Mouse (Mus musculus): Measurements from ENCODE around the gene Slc2a6. TPM values are rescaled to one million over a fixed set of nuclear protein-coding genes. Genes with fewer than 3 reads are reported as not detected.

Slc2a6 gene
- polyA plus RNA-seq, 1 experiment from 2014 or later = 0.24 TPM

GRCm38 (mm10) chr2:26997993-26998392 is 29.8 kb downstream of the Slc2a6 start:
- no peak overlapping the region for H3K27ac ChIP-seq (replicated peaks in 1 of 2; ENCODE audit: control insufficient read depth in 1 of 2, insufficient read depth in 1 of 2, low read depth in 2 of 2, low read length in 2 of 2)
- no peaks in the 10 kb centered on the region for H3K27me3 ChIP-seq (ENCODE audit: control insufficient read depth, insufficient read depth, low read length)
- H3K4me1 ChIP-seq (ENCODE audit: control insufficient read depth in 2 of 2, insufficient read depth in 2 of 2, low read length in 2 of 2) = no peaks in the 10 kb centered on the region
- no peaks in the 10 kb centered on the region for H3K9me3 ChIP-seq (ENCODE audit: control insufficient read depth, low read length)
- H3K9ac ChIP-seq (ENCODE audit: low read length) = no peak overlapping the region
- H3K36me3 ChIP-seq (ENCODE audit: control insufficient read depth, insufficient read depth, low read length) = no peaks in the 10 kb centered on the region
- ATAC-seq (ENCODE audit: insufficient number of reproducible peaks, insufficient read depth, low FRiP score, low read depth) = no peak
- no peak overlapping the region for H3K4me3 ChIP-seq (ENCODE audit: control insufficient read depth in 1 of 2, insufficient read depth in 1 of 2, low read depth in 1 of 2, low read length in 2 of 2)
- WGBS = 84% methylated on average over 6 of the region's 7 CpGs
- H3K4me2 ChIP-seq (ENCODE audit: low read length) = no peak overlapping the region

GRCm38 (mm10) chr2:26997498-26997897 is 30.3 kb downstream of the Slc2a6 start:
- ATAC-seq (ENCODE audit: insufficient number of reproducible peaks, insufficient read depth, low FRiP score, low read depth) = no peak
- Histone ChIP-seq H3K27ac (replicated peaks in 1 of 2; ENCODE audit: control insufficient read depth in 1 of 2, insufficient read depth in 1 of 2, low read depth in 2 of 2, low read length in 2 of 2) (no peak overlapping the region), H3K27me3 (ENCODE audit: control insufficient read depth, insufficient read depth, low read length) (no peaks in the 10 kb centered on the region), H3K36me3 (ENCODE audit: control insufficient read depth, insufficient read depth, low read length) (no peaks in the 10 kb centered on the region), H3K9me3 (ENCODE audit: control insufficient read depth, low read length) (no peaks in the 10 kb centered on the region), H3K9ac (ENCODE audit: low read length) (no peak overlapping the region), H3K4me3 (ENCODE audit: control insufficient read depth in 1 of 2, insufficient read depth in 1 of 2, low read depth in 1 of 2, low read length in 2 of 2) (no peak overlapping the region), H3K4me2 (ENCODE audit: low read length) (no peak overlapping the region), H3K4me1 (ENCODE audit: control insufficient read depth in 2 of 2, insufficient read depth in 2 of 2, low read length in 2 of 2) (no peaks in the 10 kb centered on the region)
- WGBS = 85% methylated on average over 1 of the region's 1 CpGs

GRCm38 (mm10) chr2:26993936-26994335 is 33.9 kb downstream of the Slc2a6 start:
- no peak overlapping the region for H3K9ac ChIP-seq (ENCODE audit: low read length)
- no peaks in the 10 kb centered on the region for H3K36me3 ChIP-seq (ENCODE audit: control insufficient read depth, insufficient read depth, low read length)
- H3K4me2 ChIP-seq (ENCODE audit: low read length) = no peak overlapping the region
- no peak overlapping the region for H3K4me3 ChIP-seq (ENCODE audit: control insufficient read depth in 1 of 2, insufficient read depth in 1 of 2, low read depth in 1 of 2, low read length in 2 of 2)
- 70% methylated on average over 3 of the region's 3 CpGs for WGBS
- no peak for ATAC-seq (ENCODE audit: insufficient number of reproducible peaks, insufficient read depth, low FRiP score, low read depth)
- no peaks in the 10 kb centered on the region for H3K4me1 ChIP-seq (ENCODE audit: control insufficient read depth in 2 of 2, insufficient read depth in 2 of 2, low read length in 2 of 2)
- H3K9me3 ChIP-seq (ENCODE audit: control insufficient read depth, low read length) = no peaks in the 10 kb centered on the region
- no peak overlapping the region for H3K27ac ChIP-seq (replicated peaks in 1 of 2; ENCODE audit: control insufficient read depth in 1 of 2, insufficient read depth in 1 of 2, low read depth in 2 of 2, low read length in 2 of 2)
- H3K27me3 ChIP-seq (ENCODE audit: control insufficient read depth, insufficient read depth, low read length) = no peaks in the 10 kb centered on the region

- 76% methylated on average over 5 of the region's 5 CpGs for WGBS
- no peak overlapping the region for H3K9ac ChIP-seq (ENCODE audit: low read length)
- peaks cover 6% of the 10 kb centered on the region; the same call in 1 of the 2 replicates for H3K27me3 ChIP-seq (ENCODE audit: control insufficient read depth, insufficient read depth, low read length)
- ATAC-seq (ENCODE audit: insufficient number of reproducible peaks, insufficient read depth, low FRiP score, low read depth) = no peak
- no peak overlapping the region for H3K27ac ChIP-seq (replicated peaks in 1 of 2; ENCODE audit: control insufficient read depth in 1 of 2, insufficient read depth in 1 of 2, low read depth in 2 of 2, low read length in 2 of 2)
- no peak overlapping the region for H3K4me2 ChIP-seq (ENCODE audit: low read length)
- no peaks in the 10 kb centered on the region for H3K36me3 ChIP-seq (ENCODE audit: control insufficient read depth, insufficient read depth, low read length)
- no peaks in the 10 kb centered on the region for H3K9me3 ChIP-seq (ENCODE audit: control insufficient read depth, low read length)
- H3K4me1 ChIP-seq (ENCODE audit: control insufficient read depth in 2 of 2, insufficient read depth in 2 of 2, low read length in 2 of 2) = no peaks in the 10 kb centered on the region
- H3K4me3 ChIP-seq (ENCODE audit: control insufficient read depth in 1 of 2, insufficient read depth in 1 of 2, low read depth in 1 of 2, low read length in 2 of 2) = no peak overlapping the region
Measured at GRCm38 (mm10) chr2:26984640-26985039, 43.2 kb downstream of the Slc2a6 start.

GRCm38 (mm10) chr2:26984179-26984578 is 43.6 kb downstream of the Slc2a6 start:
- no peak for ATAC-seq (ENCODE audit: insufficient number of reproducible peaks, insufficient read depth, low FRiP score, low read depth)
- Histone ChIP-seq H3K27me3 (ENCODE audit: control insufficient read depth, insufficient read depth, low read length) (peaks cover 6% of the 10 kb centered on the region; the same call in 1 of the 2 replicates), H3K4me3 (ENCODE audit: control insufficient read depth in 1 of 2, insufficient read depth in 1 of 2, low read depth in 1 of 2, low read length in 2 of 2) (no peak overlapping the region), H3K4me1 (ENCODE audit: control insufficient read depth in 2 of 2, insufficient read depth in 2 of 2, low read length in 2 of 2) (no peaks in the 10 kb centered on the region), H3K36me3 (ENCODE audit: control insufficient read depth, insufficient read depth, low read length) (no peaks in the 10 kb centered on the region), H3K27ac (replicated peaks in 1 of 2; ENCODE audit: control insufficient read depth in 1 of 2, insufficient read depth in 1 of 2, low read depth in 2 of 2, low read length in 2 of 2) (no peak overlapping the region), H3K9me3 (ENCODE audit: control insufficient read depth, low read length) (no peaks in the 10 kb centered on the region), H3K9ac (ENCODE audit: low read length) (no peak overlapping the region), H3K4me2 (ENCODE audit: low read length) (no peak overlapping the region)
- 81% methylated on average over 2 of the region's 2 CpGs for WGBS

- Histone ChIP-seq H3K4me1 (ENCODE audit: control insufficient read depth in 2 of 2, insufficient read depth in 2 of 2, low read length in 2 of 2) (no peaks in the 10 kb centered on the region), H3K4me2 (ENCODE audit: low read length) (no peak overlapping the region), H3K27me3 (ENCODE audit: control insufficient read depth, insufficient read depth, low read length) (peaks cover 6% of the 10 kb centered on the region; the same call in 1 of the 2 replicates), H3K9ac (ENCODE audit: low read length) (no peak overlapping the region), H3K9me3 (ENCODE audit: control insufficient read depth, low read length) (no peaks in the 10 kb centered on the region), H3K27ac (replicated peaks in 1 of 2; ENCODE audit: control insufficient read depth in 1 of 2, insufficient read depth in 1 of 2, low read depth in 2 of 2, low read length in 2 of 2) (no peak overlapping the region), H3K36me3 (ENCODE audit: control insufficient read depth, insufficient read depth, low read length) (no peaks in the 10 kb centered on the region), H3K4me3 (ENCODE audit: control insufficient read depth in 1 of 2, insufficient read depth in 1 of 2, low read depth in 1 of 2, low read length in 2 of 2) (no peak overlapping the region)
- ATAC-seq (ENCODE audit: insufficient number of reproducible peaks, insufficient read depth, low FRiP score, low read depth) = no peak
- WGBS = 71% methylated on average over 1 of the region's 1 CpGs
Measured at GRCm38 (mm10) chr2:26980361-26980760, 47.4 kb downstream of the Slc2a6 start.

- Histone ChIP-seq H3K4me2 (ENCODE audit: low read length) (no peak overlapping the region), H3K9ac (ENCODE audit: low read length) (no peak overlapping the region), H3K9me3 (ENCODE audit: control insufficient read depth, low read length) (no peaks in the 10 kb centered on the region), H3K36me3 (ENCODE audit: control insufficient read depth, insufficient read depth, low read length) (no peaks in the 10 kb centered on the region), H3K4me1 (ENCODE audit: control insufficient read depth in 2 of 2, insufficient read depth in 2 of 2, low read length in 2 of 2) (no peaks in the 10 kb centered on the region), H3K27ac (replicated peaks in 1 of 2; ENCODE audit: control insufficient read depth in 1 of 2, insufficient read depth in 1 of 2, low read depth in 2 of 2, low read length in 2 of 2) (no peak overlapping the region), H3K27me3 (ENCODE audit: control insufficient read depth, insufficient read depth, low read length) (no peaks in the 10 kb centered on the region), H3K4me3 (ENCODE audit: control insufficient read depth in 1 of 2, insufficient read depth in 1 of 2, low read depth in 1 of 2, low read length in 2 of 2) (no peak overlapping the region)
- ATAC-seq (ENCODE audit: insufficient number of reproducible peaks, insufficient read depth, low FRiP score, low read depth) = no peak
- WGBS = 22% methylated on average over 4 of the region's 4 CpGs
Measured at GRCm38 (mm10) chr2:26973960-26974359, 53.8 kb downstream of the Slc2a6 start.

GRCm38 (mm10) chr2:26973116-26973515 is 54.7 kb downstream of the Slc2a6 start, which contains the start of gene Adamts13:
Gene Adamts13 (plus strand): TSS chr2:26973416.
- H3K9ac ChIP-seq (ENCODE audit: low read length) = no peak within 1 kb of the TSS
- H3K27ac ChIP-seq (replicated peaks in 1 of 2; ENCODE audit: control insufficient read depth in 1 of 2, insufficient read depth in 1 of 2, low read depth in 2 of 2, low read length in 2 of 2) = no peak within 1 kb of the TSS
- no peaks in the 10 kb centered on the region for H3K4me1 ChIP-seq (ENCODE audit: control insufficient read depth in 2 of 2, insufficient read depth in 2 of 2, low read length in 2 of 2)
- no peaks in the 10 kb centered on the region for H3K27me3 ChIP-seq (ENCODE audit: control insufficient read depth, insufficient read depth, low read length)
- ATAC-seq (ENCODE audit: insufficient number of reproducible peaks, insufficient read depth, low FRiP score, low read depth) = no peak
- H3K4me3 ChIP-seq (ENCODE audit: control insufficient read depth in 1 of 2, insufficient read depth in 1 of 2, low read depth in 1 of 2, low read length in 2 of 2) = no peak within 1 kb of the TSS
- H3K4me2 ChIP-seq (ENCODE audit: low read length) = no peak within 1 kb of the TSS
- no peaks in the 10 kb centered on the region for H3K36me3 ChIP-seq (ENCODE audit: control insufficient read depth, insufficient read depth, low read length)
- 50% methylated on average over 3 of the region's 3 CpGs for WGBS
- H3K9me3 ChIP-seq (ENCODE audit: control insufficient read depth, low read length) = no peaks in the 10 kb centered on the region
